Mouse (Mus musculus) kidney, adult 2 months (tissue): ENCODE data around the gene Mtg2. TPM values are rescaled to one million over a fixed set of nuclear protein-coding genes. Genes with fewer than 3 reads are reported as not detected.

Experiments
- DNase-seq: peaks from one replicate; pipeline ENCODE4 v3.0.0; 2021
- H3K27ac ChIP-seq: fragments of 200-500 bp; 2 replicates; pipeline ENCODE4 v1.5.1; 2012; ENCODE audit warnings: low read depth, low read length, control low read depth, inconsistent platforms; ENCODE audit not compliant: insufficient read depth
- H3K27me3 ChIP-seq: fragments of 200-500 bp; replicated peaks from 2 replicates; pipeline ENCODE4 v1.6.1; 2012; ENCODE audit warnings: mild to moderate bottlenecking, moderate library complexity, low read length, inconsistent platforms; ENCODE audit not compliant: control insufficient read depth, insufficient read depth
- H3K36me3 ChIP-seq: fragments of 200-500 bp; 2 replicates; pipeline ENCODE4 v1.6.1; 2012; ENCODE audit warnings: mild to moderate bottlenecking, moderate library complexity, low read length, inconsistent platforms; ENCODE audit not compliant: control insufficient read depth, insufficient read depth
- H3K4me1 ChIP-seq: fragments of 200-500 bp; 2 replicates; pipeline ENCODE4 v1.6.1; 2011; ENCODE audit warnings: low read length; ENCODE audit not compliant: control insufficient read depth, insufficient read depth
- H3K4me3 ChIP-seq: fragments of 200-500 bp; 2 replicates; pipeline ENCODE4 v1.5.1; 2011; ENCODE audit warnings: mild to moderate bottlenecking, low read depth, low read length, control low read depth; ENCODE audit not compliant: insufficient read depth
- CTCF ChIP-seq: fragments of 200-500 bp; conservative IDR thresholded peaks from 2 replicates; pipeline ENCODE4 v1.5.1; 2011; ENCODE audit warnings: low read depth, mild to moderate bottlenecking, control low read depth, low read length, moderate library complexity, mixed read lengths; ENCODE audit not compliant: insufficient read depth, insufficient read length
- POLR2A ChIP-seq: fragments of 200-500 bp; IDR thresholded peaks from one replicate; pipeline ENCODE4 v1.6.1; 2011; ENCODE audit warnings: low read depth, low read length, control low read depth
- WGBS: fragments of 180-500 bp; shearing (Covaris S2); methylation state at CpG from one replicate; pipeline ENCODE4 v1.1.7; 2018; 5-methylcytosine and 5-hydroxymethylcytosine counted together
- polyA plus RNA-seq: library from polyadenylated mRNA; depleted of rRNA; stranded (reverse); fragments of >200 nt; gene quantifications from 2 replicates; pipeline ENCODE4 v1.2.3, GENCODE M21; 2012

Gene Mtg2
- polyA plus RNA-seq, 1 experiment: 26.2 TPM

GRCm38 (mm10) chr2:180083063-180083462 lies 12.7 kb downstream of the Mtg2 start:
- no peak for DNase-seq
- TF ChIP-seq CTCF: no peak
- Histone ChIP-seq H3K36me3 (no peaks in the 10 kb centered on the region), H3K27me3 (no peaks in the 10 kb centered on the region), H3K27ac (no peak overlapping the region), H3K4me1 (no peaks in the 10 kb centered on the region), H3K4me3 (no peak overlapping the region)
- whole genome bisulfite sequencing: 88% methylated on average over 10 of the region's 10 CpGs

- Histone ChIP-seq H3K27ac (no peak overlapping the region), H3K4me3 (no peak overlapping the region), H3K4me1 (no peaks in the 10 kb centered on the region), H3K27me3 (no peaks in the 10 kb centered on the region), H3K36me3 (no peaks in the 10 kb centered on the region)
- TF ChIP-seq CTCF (no peak), POLR2A (no peak)
- no peak for DNase-seq
- WGBS: 56% methylated on average over 3 of the region's 3 CpGs
These were observed 14.2 kb downstream of the Mtg2 start for GRCm38 (mm10) chr2:180084565-180084964.

GRCm38 (mm10) chr2:180085926-180086636 lies 15.7 kb downstream of the Mtg2 start:
- TF ChIP-seq POLR2A (no peak), CTCF (no peak)
- H3K27ac ChIP-seq: no peak overlapping the region
- no peak for DNase-seq
- no peak overlapping the region for H3K4me3 ChIP-seq
- H3K4me1 ChIP-seq: no peaks in the 10 kb centered on the region
- H3K36me3 ChIP-seq: no peaks in the 10 kb centered on the region
- WGBS: 58% methylated on average over 16 of the region's 16 CpGs
- no peaks in the 10 kb centered on the region for H3K27me3 ChIP-seq

- 74% methylated on average over 5 of the region's 5 CpGs for WGBS
These were observed 16.2 kb downstream of the Mtg2 start for GRCm38 (mm10) chr2:180086637-180087027.

GRCm38 (mm10) chr2:180087472-180087871 lies 17.1 kb downstream of the Mtg2 start:
- TF ChIP-seq CTCF (0 out of 2 replicates have a peak, but pooled peaks have one; percentile 3), POLR2A (no peak)
- H3K27me3 ChIP-seq: no peaks in the 10 kb centered on the region
- no peaks in the 10 kb centered on the region for H3K4me1 ChIP-seq
- H3K27ac ChIP-seq: no peak overlapping the region
- H3K36me3 ChIP-seq: no peaks in the 10 kb centered on the region
- no peak overlapping the region for H3K4me3 ChIP-seq
- WGBS: 85% methylated on average over 4 of the region's 4 CpGs
- DNase-seq: no peak

More at GRCm38 (mm10) chr2:180086637-180087027, 16.2 kb downstream of the Mtg2 start:
- H3K27me3 ChIP-seq: no peaks in the 10 kb centered on the region
- no peak for TF ChIP-seq POLR2A
- no peak for TF ChIP-seq CTCF
- DNase-seq: no peak
- H3K4me1 ChIP-seq: no peaks in the 10 kb centered on the region
- H3K4me3 ChIP-seq: no peak overlapping the region
- no peaks in the 10 kb centered on the region for H3K36me3 ChIP-seq
- no peak overlapping the region for H3K27ac ChIP-seq

- DNase-seq: no peak
- Histone ChIP-seq H3K27ac (no peak overlapping the region), H3K4me3 (no peak overlapping the region), H3K36me3 (no peaks in the 10 kb centered on the region), H3K4me1 (no peaks in the 10 kb centered on the region), H3K27me3 (no peaks in the 10 kb centered on the region)
- TF ChIP-seq POLR2A (no peak), CTCF (no peak)
- 43% methylated on average over 11 of the region's 11 CpGs for WGBS
These were observed 19.9 kb downstream of the Mtg2 start for GRCm38 (mm10) chr2:180090285-180090684.

- Histone ChIP-seq H3K36me3 (no peaks in the 10 kb centered on the region), H3K4me3 (no peak overlapping the region), H3K4me1 (no peaks in the 10 kb centered on the region), H3K27ac (no peak overlapping the region), H3K27me3 (no peaks in the 10 kb centered on the region)
- 33% methylated on average over 5 of the region's 5 CpGs for WGBS
- TF ChIP-seq CTCF (no peak), POLR2A (no peak)
- DNase-seq: no peak
These were observed 25.3 kb downstream of the Mtg2 start for GRCm38 (mm10) chr2:180095711-180096110.

- Histone ChIP-seq H3K27ac (no peak overlapping the region), H3K36me3 (no peaks in the 10 kb centered on the region), H3K4me3 (no peak overlapping the region), H3K27me3 (no peaks in the 10 kb centered on the region), H3K4me1 (no peaks in the 10 kb centered on the region)
- WGBS: 46% methylated on average over 3 of the region's 3 CpGs
- no peak for DNase-seq
- TF ChIP-seq POLR2A (no peak), CTCF (no peak)
These were observed 27.2 kb downstream of the Mtg2 start for GRCm38 (mm10) chr2:180097585-180097984.
